Mouse (Mus musculus): Measurements from ENCODE around the gene Pfn5. TPM values are rescaled to one million over a fixed set of nuclear protein-coding genes. Genes with fewer than 3 reads are reported as not detected.
"Not testable (repeated sequence)": the region's sequence is repeated elsewhere in the genome, so short reads cannot be mapped to it uniquely, and the experiment has no call there.

Pfn5 gene
- polyA plus RNA-seq (2015; fragmentation: Nextera tagmentation; extraction: Ambion mirVana) = not detected in 2 replicates

- H3K36me3 ChIP-seq (ENCODE audit: control insufficient read depth, insufficient read depth, low read length) = no peaks in the 10 kb centered on the region
- no peaks in the 10 kb centered on the region for H3K9me3 ChIP-seq (replicated peaks; ENCODE audit: control insufficient read depth, low read length)
- no peak within 1 kb of the TSS for H3K4me2 ChIP-seq (ENCODE audit: low read depth, low read length)
- H3K4me3 ChIP-seq (replicated peaks; ENCODE audit: low read length) = no peak within 1 kb of the TSS
- no peaks in the 10 kb centered on the region for H3K4me1 ChIP-seq (ENCODE audit: control insufficient read depth, insufficient read depth, low read length)
- 84% methylated on average over 2 of the region's 2 CpGs for WGBS
- H3K27ac ChIP-seq (ENCODE audit: low read length) = no peak within 1 kb of the TSS
- no peak within 1 kb of the TSS for H3K9ac ChIP-seq (ENCODE audit: low read length)
- no peak for ATAC-seq (ENCODE audit: insufficient read depth, low FRiP score)
- no peaks in the 10 kb centered on the region for H3K27me3 ChIP-seq (ENCODE audit: control insufficient read depth, insufficient read depth, low read length)
These were observed at the start of gene Pfn5, which contains the start of gene Asb12 for GRCm38 (mm10) chrX:95557887-95558286. TSS of gene Pfn5 (plus strand) at chrX:95558104. TSS of gene Asb12 (minus strand) at chrX:95557987.

- ATAC-seq (ENCODE audit: insufficient read depth, low FRiP score) = no peak
- Histone ChIP-seq H3K36me3 (ENCODE audit: control insufficient read depth, insufficient read depth, low read length) (no peaks in the 10 kb centered on the region), H3K9ac (ENCODE audit: low read length) (no peak overlapping the region)
These were observed 34.0 kb upstream of the Pfn5 start for GRCm38 (mm10) chrX:95523883-95524282.

GRCm38 (mm10) chrX:95525166-95525565, 32.7 kb upstream of the Pfn5 start:
- Histone ChIP-seq H3K36me3 (ENCODE audit: control insufficient read depth, insufficient read depth, low read length) (no peaks in the 10 kb centered on the region), H3K4me1 (ENCODE audit: control insufficient read depth, insufficient read depth, low read length) (no peaks in the 10 kb centered on the region), H3K27ac (ENCODE audit: low read length) (no peak overlapping the region), H3K4me2 (ENCODE audit: low read depth, low read length) (no peak overlapping the region), H3K27me3 (ENCODE audit: control insufficient read depth, insufficient read depth, low read length) (no peaks in the 10 kb centered on the region), H3K9me3 (replicated peaks; ENCODE audit: control insufficient read depth, low read length) (no peaks in the 10 kb centered on the region), H3K9ac (ENCODE audit: low read length) (no peak overlapping the region), H3K4me3 (replicated peaks; ENCODE audit: low read length) (no peak overlapping the region)
- WGBS = 69% methylated on average over 2 of the region's 2 CpGs
- no peak for ATAC-seq (ENCODE audit: insufficient read depth, low FRiP score)

More at GRCm38 (mm10) chrX:95523883-95524282, 34.0 kb upstream of the Pfn5 start:
- Histone ChIP-seq H3K4me2 (ENCODE audit: low read depth, low read length) (no peak overlapping the region), H3K4me1 (ENCODE audit: control insufficient read depth, insufficient read depth, low read length) (no peaks in the 10 kb centered on the region), H3K4me3 (replicated peaks; ENCODE audit: low read length) (no peak overlapping the region), H3K27me3 (ENCODE audit: control insufficient read depth, insufficient read depth, low read length) (no peaks in the 10 kb centered on the region), H3K27ac (ENCODE audit: low read length) (no peak overlapping the region), H3K9me3 (replicated peaks; ENCODE audit: control insufficient read depth, low read length) (no peaks in the 10 kb centered on the region)

- not testable (repeated sequence) for H3K36me3 ChIP-seq (ENCODE audit: control insufficient read depth, insufficient read depth, low read length); H3K9me3 ChIP-seq (replicated peaks; ENCODE audit: control insufficient read depth, low read length); H3K4me3 ChIP-seq (replicated peaks; ENCODE audit: low read length); ATAC-seq (ENCODE audit: insufficient read depth, low FRiP score); H3K27ac ChIP-seq (ENCODE audit: low read length); H3K4me1 ChIP-seq (ENCODE audit: control insufficient read depth, insufficient read depth, low read length); H3K4me2 ChIP-seq (ENCODE audit: low read depth, low read length); H3K9ac ChIP-seq (ENCODE audit: low read length); H3K27me3 ChIP-seq (ENCODE audit: control insufficient read depth, insufficient read depth, low read length)
- WGBS = 92% methylated on average over 2 of the region's 2 CpGs
These were observed 22.4 kb upstream of the Pfn5 start for GRCm38 (mm10) chrX:95535493-95535892.

- 68% methylated on average over 4 of the region's 4 CpGs for WGBS
- H3K4me2 ChIP-seq (ENCODE audit: low read depth, low read length) = no peak overlapping the region
- H3K9ac ChIP-seq (ENCODE audit: low read length) = no peak overlapping the region
- no peaks in the 10 kb centered on the region for H3K27me3 ChIP-seq (ENCODE audit: control insufficient read depth, insufficient read depth, low read length)
- H3K36me3 ChIP-seq (ENCODE audit: control insufficient read depth, insufficient read depth, low read length) = no peaks in the 10 kb centered on the region
- no peaks in the 10 kb centered on the region for H3K4me1 ChIP-seq (ENCODE audit: control insufficient read depth, insufficient read depth, low read length)
- no peak overlapping the region for H3K27ac ChIP-seq (ENCODE audit: low read length)
- H3K4me3 ChIP-seq (replicated peaks; ENCODE audit: low read length) = no peak overlapping the region
- no peaks in the 10 kb centered on the region for H3K9me3 ChIP-seq (replicated peaks; ENCODE audit: control insufficient read depth, low read length)
- no peak for ATAC-seq (ENCODE audit: insufficient read depth, low FRiP score)
These were observed 3.6 kb upstream of the Pfn5 start for GRCm38 (mm10) chrX:95554321-95554720.

- WGBS = 38% methylated on average over 5 of the region's 5 CpGs
- Histone ChIP-seq H3K9me3 (replicated peaks; ENCODE audit: control insufficient read depth, low read length) (no peaks in the 10 kb centered on the region), H3K4me2 (ENCODE audit: low read depth, low read length) (no peak overlapping the region), H3K4me3 (replicated peaks; ENCODE audit: low read length) (no peak overlapping the region), H3K4me1 (ENCODE audit: control insufficient read depth, insufficient read depth, low read length) (no peaks in the 10 kb centered on the region), H3K27ac (ENCODE audit: low read length) (no peak overlapping the region), H3K36me3 (ENCODE audit: control insufficient read depth, insufficient read depth, low read length) (no peaks in the 10 kb centered on the region), H3K9ac (ENCODE audit: low read length) (no peak overlapping the region), H3K27me3 (ENCODE audit: control insufficient read depth, insufficient read depth, low read length) (no peaks in the 10 kb centered on the region)
- no peak for ATAC-seq (ENCODE audit: insufficient read depth, low FRiP score)
These were observed 42.7 kb downstream of the Pfn5 start for GRCm38 (mm10) chrX:95600609-95601008.

Other genes with a start within 250 kb of the Pfn5 start
- gene Amer1, start 113.2 kb upstream of the Pfn5 start, polyA plus RNA-seq (2015; fragmentation: Nextera tagmentation; extraction: Ambion mirVana) = 11.5 and 11.7 TPM in 2 replicates
- gene Asb12, start 117 bp upstream of the Pfn5 start, polyA plus RNA-seq (2015; fragmentation: Nextera tagmentation; extraction: Ambion mirVana) = 0.97 TPM in 1 of 2 replicates, not detected in the other
- 12.8 and 13.3 TPM in 2 replicates for gene Zc4h2, start 100.4 kb downstream of the Pfn5 start, polyA plus RNA-seq (2015; fragmentation: Nextera tagmentation; extraction: Ambion mirVana)
- gene Zc3h12b, start 153.6 kb downstream of the Pfn5 start, polyA plus RNA-seq (2015; fragmentation: Nextera tagmentation; extraction: Ambion mirVana) = 2.0 and 2.1 TPM in 2 replicates

Measured in stomach, embryonic 16.5 days (tissue).